Comparison of ENCODE assay signal across 9 mouse cellular contexts in genomic region chr5:104072272-104072886, GRCm38 (mm10). TPM values are rescaled to one million over a fixed set of nuclear protein-coding genes. Genes with fewer than 3 reads are reported as not detected.
DNase-seq lines count a peak whose midpoint lies in the region; ATAC-seq lines count a peak whose summit lies in the region.
"Had no signal": no experiment of that assay in that cellular context is flagged by ENCODE, and none has a peak within 500 bp of the region (broad histone marks: within the 10 kb centered on the region; RNA-seq: fewer than 3 reads in every experiment).

No protein-coding gene starts in this region.

- peak; percentile 88 for ATAC-seq in lung, embryonic 16.5 days (ENCODE audit: low read depth)
- peak; percentile 90 for ATAC-seq in heart, embryonic 12.5 days (ENCODE audit: insufficient number of reproducible peaks, low FRiP score)
- peak; percentile 74 for ATAC-seq in liver, embryonic 13.5 days (ENCODE audit: low read depth)

- peak overlapping the region; percentile 35; the same call in 1 of the 2 replicates for H3K4me2 ChIP-seq in lung, embryonic 16.5 days (ENCODE audit: low read depth, low read length)
- peak overlapping the region; percentile 29 for H3K4me2 ChIP-seq in heart, embryonic 12.5 days
- no peak overlapping the region for H3K4me2 ChIP-seq in liver, embryonic 13.5 days

- H3K36me3 ChIP-seq in lung, embryonic 16.5 days (ENCODE audit: control insufficient read depth, insufficient read depth, low read length): no peaks in the 10 kb centered on the region
- no peaks in the 10 kb centered on the region for H3K36me3 ChIP-seq in heart, embryonic 12.5 days
- H3K36me3 ChIP-seq in liver, embryonic 13.5 days: no peaks in the 10 kb centered on the region

- no peaks in the 10 kb centered on the region for H3K9me3 ChIP-seq in lung, embryonic 16.5 days (ENCODE audit: control insufficient read depth, low read length)
- no peaks in the 10 kb centered on the region for H3K9me3 ChIP-seq in heart, embryonic 12.5 days (replicated peaks)
- H3K9me3 ChIP-seq in liver, embryonic 13.5 days (replicated peaks): no peaks in the 10 kb centered on the region

- 20% methylated on average over 6 of the region's 8 CpGs for WGBS in lung, embryonic 16.5 days
- WGBS in heart, embryonic 12.5 days: 24% methylated on average over 6 of the region's 8 CpGs
- 33% methylated on average over 7 of the region's 8 CpGs for WGBS in liver, embryonic 13.5 days (ENCODE audit: insufficient replicate concordance)

- H3K27ac ChIP-seq in lung, embryonic 16.5 days (ENCODE audit: low read length): peak overlapping the region; percentile 68
- H3K27ac ChIP-seq in heart, embryonic 12.5 days (ENCODE audit: poor library complexity, severe bottlenecking): peak overlapping the region; percentile 85
- H3K27ac ChIP-seq in liver, embryonic 13.5 days: no peak overlapping the region

- DNase-seq in lung, postnatal 4 days: no peak
- no peak for DNase-seq in liver, embryonic 13.5 days
- DNase-seq in testis, postnatal 10 days (ENCODE audit: low spot score): peak; percentile 40
- no peak for DNase-seq in layer of hippocampus, adult 9-10 months (ENCODE audit: low spot score)
- DNase-seq in left cerebral cortex, adult 11 months (ENCODE audit: low spot score): no peak
- DNase-seq in urinary bladder, postnatal 10 days (ENCODE audit: low spot score): no peak
- DNase-seq: kidney, postnatal 25 days had no signal

- H3K4me3 ChIP-seq in lung, embryonic 16.5 days (ENCODE audit: low read length): no peak overlapping the region
- H3K4me3 ChIP-seq in heart, embryonic 12.5 days: no peak overlapping the region
- H3K4me3 ChIP-seq in liver, embryonic 13.5 days (replicated peaks): no peak overlapping the region

- H3K27me3 ChIP-seq in lung, embryonic 16.5 days (ENCODE audit: control insufficient read depth, insufficient read depth, low read depth, low read length): no peaks in the 10 kb centered on the region
- 0 out of 2 replicates have a peak, but pooled peaks cover 5% of the 10 kb centered on the region for H3K27me3 ChIP-seq in heart, embryonic 12.5 days (replicated peaks)
- peaks cover 30% of the 10 kb centered on the region for H3K27me3 ChIP-seq in liver, embryonic 13.5 days

- peaks cover 8% of the 10 kb centered on the region for H3K4me1 ChIP-seq in lung, embryonic 16.5 days (replicated peaks; ENCODE audit: control insufficient read depth, insufficient read depth, low read length)
- peaks cover 16% of the 10 kb centered on the region for H3K4me1 ChIP-seq in heart, embryonic 12.5 days (replicated peaks)
- H3K4me1 ChIP-seq in liver, embryonic 13.5 days (replicated peaks): peaks cover 11% of the 10 kb centered on the region

- H3K9ac ChIP-seq in lung, embryonic 16.5 days (ENCODE audit: low read length): 0 out of 2 replicates have a peak overlapping the region, but pooled peaks have one; percentile 24
- H3K9ac ChIP-seq in heart, embryonic 12.5 days: no peak overlapping the region
- H3K9ac ChIP-seq in liver, embryonic 13.5 days: no peak overlapping the region

RNA-seq across cellular contexts. Expression of gene Gm17660, which starts 5.0 kb away (rescaled TPM):
- not detected in 2 replicates for polyA plus RNA-seq in lung, embryonic 16.5 days (2015; fragmentation: Nextera tagmentation; extraction: Ambion mirVana)
- not detected in 2 replicates for polyA plus RNA-seq in heart, embryonic 12.5 days (2016; fragmentation: Nextera tagmentation; extraction: Ambion mirVana)
- polyA plus RNA-seq in liver, embryonic 13.5 days (2015; fragmentation: Nextera tagmentation; extraction: Ambion mirVana): not detected in 2 replicates

RNA-seq across cellular contexts. Expression of gene Nudt9, which starts 26.3 kb away (rescaled TPM):
- polyA plus RNA-seq in lung, embryonic 16.5 days (2015; fragmentation: Nextera tagmentation; extraction: Ambion mirVana): 58.6 and 60.8 TPM in 2 replicates
- 57.2 and 57.3 TPM in 2 replicates for polyA plus RNA-seq in heart, embryonic 12.5 days (2016; fragmentation: Nextera tagmentation; extraction: Ambion mirVana)
- polyA plus RNA-seq in liver, embryonic 13.5 days (2015; fragmentation: Nextera tagmentation; extraction: Ambion mirVana): 84.0 and 89.0 TPM in 2 replicates

RNA-seq across cellular contexts. Expression of gene Sparcl1, which starts 41.2 kb away (rescaled TPM):
- 433 and 435 TPM in 2 replicates for polyA plus RNA-seq in lung, embryonic 16.5 days (2015; fragmentation: Nextera tagmentation; extraction: Ambion mirVana)
- polyA plus RNA-seq in heart, embryonic 12.5 days (2016; fragmentation: Nextera tagmentation; extraction: Ambion mirVana): 21.2 and 25.4 TPM in 2 replicates
- 2.0 TPM in 2 replicates for polyA plus RNA-seq in liver, embryonic 13.5 days (2015; fragmentation: Nextera tagmentation; extraction: Ambion mirVana)

RNA-seq across cellular contexts. Expression of gene Hsd17b11, which starts 50.7 kb away (rescaled TPM):
- polyA plus RNA-seq in lung, embryonic 16.5 days (2015; fragmentation: Nextera tagmentation; extraction: Ambion mirVana): 5.3 and 6.2 TPM in 2 replicates
- 3.9 and 4.3 TPM in 2 replicates for polyA plus RNA-seq in heart, embryonic 12.5 days (2016; fragmentation: Nextera tagmentation; extraction: Ambion mirVana)
- polyA plus RNA-seq in liver, embryonic 13.5 days (2015; fragmentation: Nextera tagmentation; extraction: Ambion mirVana): 2.1 and 2.6 TPM in 2 replicates

Comparison
In these comparisons a context has a peak if more than half of its experiments do, and no peak if none do; other contexts are left out.
1. RNA of gene Sparcl1, which starts 41.2 kb away (polyA plus RNA-seq): 433 to 435 TPM in lung, embryonic 16.5 days; 21.2 to 25.4 TPM in heart, embryonic 12.5 days and 2.0 TPM in liver, embryonic 13.5 days; every median in the first group is over 10 times any median in the second.
2. Peak in every context shown above with its lines, with median percentiles within 50 percentile points of each other: ATAC-seq.